Mouse (Mus musculus) yolk sac, embryonic 10.5 days (tissue): ENCODE results near the gene Tmem213.

ENCODE experiments used
- DNase-seq: peaks from one replicate; pipeline ENCODE4 v3.0.0-alpha.2; 2017; ENCODE audit warnings: low spot score

Tmem213 gene

DNA sequence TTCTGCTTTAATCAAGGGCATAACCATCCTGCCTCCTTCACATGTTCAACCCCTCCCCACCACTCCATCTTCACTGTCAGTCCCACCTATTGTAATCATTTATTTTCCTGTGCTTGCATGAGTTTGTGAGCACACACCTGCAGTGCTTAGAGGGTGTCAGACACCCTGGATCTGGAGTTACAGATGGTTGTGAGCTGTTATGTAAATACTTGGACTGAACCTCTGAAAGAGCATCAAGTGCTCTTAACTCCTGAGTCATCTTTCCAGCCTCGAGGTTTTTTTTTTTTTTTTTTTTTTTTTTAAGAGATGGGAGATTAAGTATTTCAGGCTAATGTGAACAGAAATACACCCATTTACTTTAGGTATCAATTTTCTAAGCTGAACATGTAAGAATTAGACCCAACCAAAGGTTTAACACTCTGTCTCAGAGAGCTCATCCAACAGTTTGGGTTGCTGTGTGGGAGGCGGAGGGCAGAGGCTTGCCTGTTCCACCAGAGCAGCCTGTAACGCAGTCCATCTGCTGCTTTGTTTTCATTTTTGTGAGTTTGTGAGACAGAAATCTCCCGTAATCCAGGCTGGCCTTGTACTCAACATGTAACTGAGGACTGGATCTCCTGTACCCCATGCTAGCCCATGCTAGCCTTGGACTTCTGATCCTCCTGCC lies 7.2 kb downstream of the Tmem213 start:
- no peak for DNase-seq

DNA sequence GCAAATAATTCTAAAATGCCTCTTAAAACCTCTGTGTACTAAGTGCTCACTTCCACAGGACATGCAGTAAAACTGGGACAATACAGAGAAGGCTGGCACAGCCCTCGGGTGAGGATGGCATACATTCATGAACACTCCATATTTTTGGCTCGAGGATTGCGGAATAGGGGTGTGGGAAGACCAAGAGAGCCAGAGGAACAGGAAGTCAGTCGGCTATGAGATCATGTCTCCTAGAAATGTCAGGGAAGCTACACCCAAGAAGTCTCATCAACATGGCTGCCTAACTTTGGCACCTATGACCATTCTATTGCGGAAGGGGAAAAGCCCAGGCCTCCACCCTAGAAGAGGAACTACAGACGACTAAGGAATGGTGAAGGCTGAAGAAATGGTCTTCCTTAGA lies 9.3 kb downstream of the Tmem213 start:
- no peak for DNase-seq

DNA sequence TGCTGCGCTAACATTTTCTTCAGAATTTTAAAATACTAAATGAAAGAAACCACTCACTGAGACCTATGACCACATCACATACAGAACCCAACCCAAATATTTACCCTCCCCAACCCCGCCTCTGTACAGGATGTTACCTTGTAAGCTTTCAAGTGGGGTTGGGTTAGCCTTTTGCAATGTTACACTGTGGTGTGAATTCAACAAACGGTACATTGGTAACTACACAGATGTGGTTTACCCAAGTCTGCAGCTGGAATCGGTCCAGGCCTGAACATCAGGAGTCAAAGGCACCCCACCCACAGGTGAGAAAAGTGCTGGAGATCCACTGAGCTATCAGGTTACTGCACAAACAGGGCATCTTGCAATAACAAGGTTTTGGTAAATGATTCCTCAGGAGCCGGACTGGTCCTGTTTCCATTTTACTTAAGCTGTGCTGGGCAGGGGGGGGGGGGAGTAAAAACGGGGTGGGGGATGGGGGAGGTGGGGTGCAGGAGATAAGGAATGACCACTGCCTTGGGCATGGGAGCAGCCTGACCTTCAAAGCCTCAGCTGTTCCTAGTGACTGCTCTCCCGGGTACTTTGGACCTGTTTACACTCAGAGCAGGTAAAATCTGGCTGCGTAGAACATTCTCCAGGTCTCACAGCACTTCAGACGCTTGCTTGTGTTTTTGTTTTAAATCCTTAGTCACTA lies 11.8 kb downstream of the Tmem213 start:
- peak; percentile 83 for DNase-seq

DNA sequence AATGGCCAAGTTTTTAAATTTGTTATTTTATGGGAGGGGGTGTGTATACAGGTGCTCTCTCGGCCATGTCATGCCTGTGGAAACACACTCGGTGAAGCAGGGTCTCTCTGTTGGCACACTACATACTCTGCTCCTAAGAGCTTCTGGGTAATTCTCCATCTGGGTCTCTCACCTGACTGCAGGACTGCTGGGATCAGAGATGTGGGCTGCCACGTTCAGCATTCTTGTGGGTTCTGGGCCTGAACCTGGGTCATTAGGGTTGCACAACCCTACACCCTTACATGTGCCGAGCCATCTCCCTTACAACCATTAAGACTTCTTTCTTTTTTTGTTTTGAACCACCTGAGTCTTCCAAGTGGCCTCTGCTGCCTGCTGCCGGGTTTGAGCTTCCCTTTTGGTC lies 12.8 kb downstream of the Tmem213 start:
- DNase-seq: no peak

DNA sequence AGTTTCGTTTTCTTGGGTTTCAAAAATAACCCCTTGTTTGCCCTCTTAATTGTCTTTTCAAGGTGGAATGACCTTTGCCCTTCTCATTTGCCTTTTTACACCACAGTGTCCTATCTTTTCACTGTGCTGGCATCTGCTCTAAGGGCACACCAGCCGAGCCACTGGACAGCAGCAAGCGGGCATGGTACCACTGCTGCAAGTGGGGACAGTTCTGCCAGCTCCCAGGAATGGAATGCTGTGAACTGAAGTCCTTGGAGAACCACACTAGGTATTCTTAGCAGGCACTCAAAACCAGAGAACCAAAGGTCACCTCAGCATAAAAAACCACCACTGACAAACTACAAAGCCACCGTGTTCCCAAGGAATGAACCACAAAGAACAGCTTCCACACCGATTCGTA lies 13.7 kb downstream of the Tmem213 start:
- peak; percentile 54 for DNase-seq

DNA sequence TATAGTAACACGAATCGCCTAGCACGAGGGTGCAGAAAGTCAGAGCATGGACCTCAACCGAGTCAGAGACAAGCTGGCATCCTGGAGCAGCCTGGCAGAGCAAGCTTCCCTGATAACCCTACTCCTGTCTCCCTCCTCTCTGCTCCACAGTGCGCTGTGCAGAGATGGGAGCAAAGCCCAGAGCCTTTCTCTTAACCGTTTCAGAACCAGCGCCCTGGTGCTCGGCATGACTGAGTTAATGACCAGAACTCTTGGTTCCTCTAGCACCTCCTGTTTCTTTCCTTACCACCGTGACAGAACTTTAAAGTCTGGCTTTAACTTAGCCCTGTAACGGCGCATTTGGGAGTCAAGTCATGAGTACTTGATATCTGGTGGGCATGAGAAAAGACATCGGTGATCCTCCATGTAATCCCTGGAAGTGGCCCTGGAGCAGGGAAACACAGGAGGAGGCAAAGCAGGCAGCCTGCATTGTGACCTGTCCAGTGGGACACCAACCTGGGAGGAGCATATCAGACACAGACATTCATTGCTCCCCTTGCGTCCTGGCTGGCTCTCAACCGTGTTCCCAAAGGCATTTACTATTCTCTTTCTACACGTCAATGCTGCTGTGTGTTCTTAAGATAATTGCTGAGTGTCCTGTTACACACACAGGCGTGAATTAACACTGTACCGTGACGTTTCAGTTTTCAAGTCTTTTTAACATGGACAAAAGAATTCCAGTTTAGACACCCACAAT lies 14.6 kb downstream of the Tmem213 start:
- DNase-seq: peak; percentile 39

DNA sequence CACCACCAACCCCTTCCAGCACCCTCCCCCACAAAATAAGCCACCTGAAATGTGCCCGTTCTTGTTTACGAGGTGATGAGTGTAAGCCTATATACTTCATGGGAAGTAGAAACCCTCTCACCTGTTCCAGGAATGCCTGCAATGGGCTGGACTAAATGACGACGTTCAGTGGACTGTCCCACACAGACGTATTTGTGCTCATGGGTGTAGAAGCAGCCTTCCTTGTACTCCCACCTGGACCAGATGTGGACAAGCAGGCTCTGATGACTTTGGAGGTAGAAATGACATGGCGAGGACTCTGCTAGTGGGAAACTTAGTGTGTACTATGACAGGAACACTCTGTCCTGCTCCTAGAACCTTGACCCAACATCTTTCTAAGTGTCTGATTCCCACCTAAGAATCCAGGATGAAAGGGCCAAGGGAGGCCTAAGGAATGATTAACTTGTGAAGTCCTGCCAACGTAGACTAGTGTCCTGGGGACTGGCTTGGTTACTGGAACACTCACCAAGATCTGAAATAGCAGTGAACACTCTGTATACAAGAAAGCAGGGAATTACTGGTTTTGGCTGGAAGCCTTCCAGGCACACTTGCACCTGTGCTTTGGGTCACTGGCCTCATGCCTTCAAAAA lies 15.3 kb downstream of the Tmem213 start, which contains the start of gene Atp6v0a4:
Atp6v0a4 (minus strand) TSS at position 380 of the 629 bp plus-strand sequence.
- DNase-seq: peak; percentile 70

DNA sequence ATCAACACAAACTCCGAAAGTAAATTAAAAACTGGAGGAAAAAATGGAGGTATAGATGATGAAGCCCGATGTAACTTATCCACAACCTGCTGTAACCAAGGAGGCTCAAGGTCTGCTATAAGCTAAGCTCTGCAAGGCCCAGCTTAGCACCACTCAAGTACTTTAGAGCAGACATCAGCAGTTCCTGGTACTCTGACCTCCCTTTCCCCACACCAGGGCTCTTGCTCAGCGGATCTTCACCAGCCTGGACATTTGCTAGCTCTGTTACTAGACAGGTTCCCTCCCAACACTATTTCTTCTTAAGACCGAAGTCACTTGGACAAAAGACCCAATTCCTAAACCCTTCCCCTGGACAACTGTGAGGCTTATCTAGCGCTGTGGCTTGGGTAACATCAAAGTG lies 15.8 kb downstream of the Tmem213 start:
- DNase-seq: peak; percentile 24

DNA sequence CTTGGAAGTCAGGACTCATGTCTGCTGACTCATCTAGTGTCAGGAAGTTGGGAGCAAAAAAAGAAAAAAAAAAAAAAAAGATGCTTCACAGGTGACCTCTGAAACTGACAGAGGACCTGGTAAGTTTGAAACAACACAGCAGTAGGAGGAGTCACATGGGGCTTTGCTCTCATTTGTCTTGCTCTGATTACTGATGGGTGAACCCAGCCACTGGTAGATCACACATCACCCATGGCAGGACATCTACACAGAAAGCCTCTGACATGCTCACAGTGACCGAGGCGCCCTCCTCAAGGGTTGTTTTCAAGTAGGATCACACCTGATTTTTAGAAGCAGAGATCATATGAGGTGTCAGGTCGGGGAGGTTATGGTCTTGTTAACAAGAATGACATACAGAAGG lies 16.4 kb downstream of the Tmem213 start:
- no peak for DNase-seq

DNA sequence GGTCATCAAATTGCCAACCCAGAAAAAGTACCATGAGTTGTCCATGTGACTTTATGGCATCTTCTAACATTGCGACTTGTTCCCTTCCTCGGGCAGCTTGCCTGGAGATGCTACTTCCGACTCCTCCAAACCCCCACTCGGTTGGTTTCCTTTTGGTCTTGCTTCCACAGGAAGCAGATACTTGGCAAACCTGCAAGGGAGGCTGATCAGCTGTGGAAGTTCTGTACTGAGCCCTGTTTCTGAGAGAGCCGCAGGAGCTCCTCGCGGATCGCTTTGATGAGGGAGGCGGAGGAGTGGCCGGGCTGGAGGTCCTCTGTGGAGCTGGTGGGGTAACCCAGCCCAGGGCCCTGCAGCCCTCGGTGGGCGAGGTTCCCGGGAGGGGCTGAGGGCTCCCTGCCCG lies 19.1 kb downstream of the Tmem213 start:
- no peak for DNase-seq

DNA sequence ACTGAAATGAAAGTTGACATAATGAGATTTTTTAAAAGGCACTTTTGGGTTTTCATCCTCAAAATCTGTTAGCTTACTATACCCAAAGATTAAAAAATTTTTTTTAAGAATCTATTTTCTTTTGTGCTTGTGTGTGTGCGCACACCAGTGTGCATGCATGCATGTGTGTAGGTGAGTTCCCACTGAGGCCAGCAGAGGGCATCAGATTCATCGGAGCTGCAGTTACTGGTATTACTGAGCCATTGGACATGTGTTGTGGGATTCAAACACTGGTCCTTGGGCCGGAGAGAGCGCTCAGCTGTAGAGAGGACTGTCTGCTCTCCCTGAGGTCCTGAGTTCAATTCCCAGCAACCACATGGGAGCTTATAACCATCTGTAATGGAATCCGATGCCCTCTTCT lies 20.8 kb downstream of the Tmem213 start:
- DNase-seq: no peak

DNA sequence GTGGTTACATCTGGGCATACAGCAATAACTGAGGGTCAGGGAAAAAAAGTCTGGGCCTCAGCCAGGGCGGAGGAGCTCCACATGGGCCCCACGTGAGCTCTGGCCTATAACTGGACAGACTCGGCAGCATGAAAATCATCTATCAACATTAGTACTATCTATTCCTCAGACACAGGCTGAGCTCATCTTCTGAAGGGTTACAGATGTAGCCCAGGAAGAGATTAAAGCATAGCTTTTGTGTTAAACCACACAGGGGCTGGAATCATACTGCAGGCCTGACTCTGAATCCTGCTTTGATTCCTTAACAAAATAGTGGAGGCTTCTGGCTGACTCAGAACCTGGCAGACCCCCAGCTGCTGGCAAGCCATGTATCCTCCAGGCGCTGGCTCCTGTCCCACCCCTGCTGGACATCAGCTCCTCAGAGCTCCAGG lies 22.8 kb downstream of the Tmem213 start:
- DNase-seq: no peak

DNA sequence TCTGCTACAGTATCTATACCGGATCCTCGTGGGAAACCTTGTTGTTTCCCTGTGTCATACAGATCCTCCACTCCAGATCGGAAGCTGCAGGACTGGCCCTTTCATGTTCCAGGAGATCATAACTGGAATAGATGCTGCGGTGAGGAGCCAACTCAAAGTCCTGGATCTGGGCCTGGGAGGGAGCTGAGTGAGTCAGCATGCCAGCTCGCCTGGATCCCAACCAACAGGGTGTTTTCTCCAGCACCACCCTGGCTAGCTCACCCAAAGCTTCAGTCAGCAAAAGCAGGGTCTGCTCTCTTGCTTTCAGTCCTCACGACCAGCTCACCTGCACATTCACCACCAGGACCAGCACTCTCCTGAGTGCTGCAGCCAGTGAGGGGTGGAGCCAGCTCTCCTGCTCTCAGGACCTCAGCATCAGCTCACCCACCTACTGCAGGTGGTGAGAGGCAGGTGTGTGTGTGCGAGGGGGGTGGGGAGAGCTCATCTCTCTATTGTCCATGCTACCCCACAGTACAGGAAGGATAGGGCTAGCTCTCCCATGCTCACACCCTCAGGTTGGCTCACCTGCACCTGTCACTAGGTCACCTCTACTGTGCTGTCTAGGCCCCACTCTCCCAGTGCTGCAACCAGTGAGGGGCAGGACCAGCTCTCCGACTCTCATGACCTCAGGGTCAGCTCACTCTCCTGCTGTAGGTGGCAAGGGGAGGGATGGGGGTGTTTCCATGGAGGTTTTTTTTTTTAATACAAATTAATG lies 25.9 kb downstream of the Tmem213 start:
- no peak for DNase-seq

DNA sequence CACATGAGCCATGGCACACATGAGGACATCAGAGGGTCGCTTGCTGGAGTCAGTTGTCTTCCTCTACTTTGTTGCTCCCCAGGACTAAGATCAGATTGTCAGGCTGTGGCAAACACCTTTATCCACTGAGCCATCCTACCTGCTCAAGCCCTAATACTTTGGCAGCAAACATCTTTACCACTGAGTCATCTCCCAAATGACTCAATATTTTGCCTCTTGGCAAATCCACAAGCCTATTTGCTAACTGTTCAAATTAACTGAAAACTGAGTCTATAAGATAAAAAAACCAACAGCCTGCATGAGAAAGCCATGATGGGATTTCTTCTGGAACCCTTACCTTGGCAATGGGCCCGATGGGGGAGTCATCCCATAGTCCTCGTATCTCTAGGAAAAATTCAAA lies 30.0 kb downstream of the Tmem213 start:
- no peak for DNase-seq

DNA sequence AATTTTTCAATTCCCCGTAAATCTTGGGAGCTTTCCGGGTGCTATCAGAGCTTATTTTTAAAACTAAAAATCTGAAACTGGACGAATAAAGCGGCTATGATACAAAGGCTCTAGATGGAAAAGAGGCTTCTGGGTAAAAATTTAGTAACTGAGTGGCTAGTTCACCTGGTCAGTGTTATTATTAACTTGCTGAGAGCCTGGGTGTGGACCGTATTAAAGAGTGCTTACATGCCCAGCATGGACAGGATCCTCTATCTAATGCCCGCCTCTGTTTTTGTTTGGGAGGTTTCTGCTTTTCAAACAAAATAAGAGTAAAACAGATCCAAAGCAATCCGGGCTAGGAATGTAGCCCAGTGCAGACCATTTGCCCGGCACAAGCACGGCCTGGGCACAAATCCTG lies 31.3 kb downstream of the Tmem213 start:
- DNase-seq: no peak

DNA sequence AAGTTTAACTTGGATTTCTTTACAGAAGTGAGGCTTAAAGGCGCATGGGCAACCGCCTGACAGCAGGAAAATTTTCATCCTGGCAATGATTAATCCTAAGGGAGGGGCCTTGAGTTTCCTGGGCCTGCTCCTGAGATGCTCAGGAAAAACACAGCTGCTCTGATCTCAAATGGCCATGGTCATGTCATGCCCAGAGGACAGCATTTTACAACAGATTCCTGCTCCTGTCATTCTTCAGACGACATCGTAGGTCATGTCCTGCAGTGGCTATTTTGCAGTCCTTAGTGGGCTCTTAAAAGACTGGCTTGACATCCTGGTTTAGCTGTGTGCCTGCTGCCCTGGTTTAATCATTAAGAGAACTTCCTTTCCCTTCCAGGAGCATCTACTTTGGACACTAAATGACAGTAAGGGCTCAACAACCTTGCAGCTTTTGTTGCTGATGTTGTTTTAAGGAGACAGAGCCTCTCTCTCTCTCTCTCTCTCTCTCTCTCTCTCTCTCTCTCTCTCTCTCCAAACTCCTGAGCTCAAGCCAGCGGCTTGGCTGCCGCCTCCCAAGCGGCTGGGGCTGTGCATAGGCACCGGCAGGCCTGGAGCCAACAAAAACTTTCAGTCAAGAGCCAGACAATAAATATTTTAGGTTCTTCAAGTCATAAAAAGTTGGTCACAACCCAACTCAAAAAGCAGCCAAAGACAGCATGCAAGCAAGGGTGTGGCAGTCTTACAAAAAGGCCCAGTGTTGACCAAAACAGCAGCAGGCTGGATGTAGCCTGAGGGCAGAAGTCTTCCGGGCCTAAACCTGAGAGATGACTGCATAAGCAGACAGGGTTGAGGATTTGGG lies 35.3 kb downstream of the Tmem213 start:
- DNase-seq: peak; percentile 83

DNA sequence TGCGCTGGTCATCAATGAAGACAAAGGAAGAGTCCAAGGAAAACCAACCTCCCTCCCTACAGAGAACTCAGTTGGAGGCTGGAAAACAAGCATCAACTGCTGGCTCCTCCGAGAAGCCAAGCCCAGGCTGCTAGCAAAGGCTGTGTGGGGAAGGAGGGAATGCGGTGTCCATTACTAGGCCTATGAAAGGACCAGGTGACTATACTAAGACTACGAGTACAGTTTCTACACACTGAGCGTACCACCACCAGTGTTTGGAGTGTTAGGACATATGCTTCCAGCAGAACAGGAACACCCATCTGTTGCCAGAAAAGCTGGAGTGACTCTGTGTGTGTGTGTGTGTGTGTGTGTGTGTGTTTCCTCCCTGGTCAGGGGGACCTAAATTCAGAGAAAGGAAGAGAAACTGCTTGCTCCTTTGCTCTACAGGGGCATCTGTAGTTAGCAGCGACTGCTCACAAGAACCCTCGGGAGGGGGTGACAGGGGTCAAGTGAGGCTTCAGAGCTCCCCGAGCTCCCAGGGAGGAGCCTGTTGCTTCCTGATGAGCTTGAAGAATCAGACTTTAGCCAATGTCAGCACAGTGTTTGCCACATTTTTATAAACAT lies 36.5 kb downstream of the Tmem213 start:
- no peak for DNase-seq

DNA sequence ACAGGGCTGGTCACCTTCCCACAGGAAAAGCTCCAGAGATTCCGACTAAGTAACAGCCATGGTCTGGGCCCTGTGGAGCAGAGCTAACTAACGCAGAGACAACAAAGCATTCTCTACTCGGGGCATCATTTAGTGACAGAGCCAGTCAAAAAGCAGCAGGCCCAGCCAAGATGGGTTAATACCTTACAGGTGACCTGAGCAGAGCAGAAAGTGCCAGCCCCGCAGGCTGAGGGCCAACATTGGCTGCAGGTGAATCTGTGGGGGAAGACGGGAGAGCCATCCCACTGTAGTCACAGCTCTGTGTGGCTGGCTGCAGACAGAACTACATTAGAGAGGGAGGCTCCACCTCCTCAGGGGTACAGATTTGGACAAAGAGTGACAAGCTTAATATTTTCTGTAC lies 38.2 kb downstream of the Tmem213 start:
- no peak for DNase-seq

DNA sequence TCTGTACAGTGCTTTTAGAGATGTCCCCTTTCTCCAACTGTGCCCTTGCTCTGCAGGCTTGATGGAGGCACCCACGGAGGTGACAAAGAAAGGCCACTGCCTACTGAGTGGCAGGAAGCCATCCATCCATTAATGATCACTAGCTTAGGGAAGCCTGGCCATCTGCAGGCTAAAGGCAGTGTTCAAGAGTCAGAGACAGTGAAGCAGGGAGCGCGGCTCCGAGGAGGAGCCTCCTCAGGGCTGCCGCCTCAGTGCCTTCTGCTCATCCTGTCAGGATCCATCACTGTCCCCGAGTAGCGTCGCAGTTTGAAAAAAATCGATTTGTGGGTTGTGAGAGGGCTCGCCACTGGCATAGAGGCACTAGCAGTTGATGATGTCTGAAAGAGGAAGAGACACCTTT lies 39.6 kb downstream of the Tmem213 start:
- DNase-seq: no peak

DNA sequence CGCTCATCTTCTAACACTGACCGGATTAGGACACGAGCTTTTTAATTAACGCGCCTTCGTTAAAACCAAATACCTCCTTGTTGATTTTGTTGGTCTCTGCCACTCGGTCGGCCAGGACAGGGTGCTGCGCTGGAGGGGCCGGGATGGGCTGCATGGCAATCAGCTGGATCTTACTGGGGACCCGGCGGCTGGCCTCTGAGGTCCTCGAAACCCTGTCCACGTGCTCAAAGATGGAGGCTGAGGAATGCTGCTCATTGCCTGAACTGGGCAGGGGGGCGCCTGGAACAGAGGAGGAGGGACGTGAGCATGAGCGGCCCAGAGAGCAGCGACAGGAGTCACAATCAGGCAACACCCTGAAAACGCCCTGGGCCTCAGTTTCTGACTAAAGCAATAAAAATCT lies 40.4 kb downstream of the Tmem213 start:
- DNase-seq: no peak

DNA sequence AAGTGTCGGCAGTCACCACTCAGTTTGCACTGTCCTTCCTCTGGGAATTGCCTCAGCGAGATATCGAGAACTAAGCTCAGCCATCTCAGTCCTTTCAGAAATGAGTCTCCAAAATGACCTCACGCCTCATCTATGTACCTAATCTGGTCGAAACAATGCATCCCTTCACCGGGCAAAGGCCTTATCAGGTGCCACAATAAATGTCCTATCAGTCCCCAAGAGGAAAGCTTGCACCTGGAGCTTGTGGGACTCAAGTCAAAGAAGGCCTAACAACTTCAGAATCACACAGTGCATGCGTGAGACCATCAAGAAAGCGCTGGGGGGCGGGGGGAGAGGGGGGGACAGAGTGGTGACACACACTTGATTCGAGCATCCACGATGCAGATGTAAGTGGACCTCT lies 43.2 kb downstream of the Tmem213 start:
- no peak for DNase-seq
